Mouse (Mus musculus): ENCODE data around the gene Ereg.

Gene Ereg

GRCm38 (mm10) chr5:91110023-91110670 lies 35.7 kb downstream of the Ereg start:
- DNase-seq (ENCODE audit: low spot score in 2 of 2): peak in 1 of 2 experiments; percentile 33

- DNase-seq (ENCODE audit: low spot score in 2 of 2): no peak
Observed at GRCm38 (mm10) chr5:91111019-91111418, 36.6 kb downstream of the Ereg start.

GRCm38 (mm10) chr5:91113967-91114366 lies 39.5 kb downstream of the Ereg start:
- DNase-seq (ENCODE audit: low spot score in 2 of 2): no peak

- no peak for DNase-seq (ENCODE audit: low spot score in 2 of 2)
Observed at GRCm38 (mm10) chr5:91114574-91114973, 40.2 kb downstream of the Ereg start.

GRCm38 (mm10) chr5:91118618-91119017 lies 44.2 kb downstream of the Ereg start:
- DNase-seq (ENCODE audit: low spot score in 2 of 2): no peak

GRCm38 (mm10) chr5:91123404-91123803 lies 49.0 kb downstream of the Ereg start:
- DNase-seq (ENCODE audit: low spot score in 2 of 2): no peak

GRCm38 (mm10) chr5:91124140-91124539 lies 49.7 kb downstream of the Ereg start:
- no peak for DNase-seq (ENCODE audit: low spot score in 2 of 2)

GRCm38 (mm10) chr5:91126623-91127022 lies 52.2 kb downstream of the Ereg start:
- DNase-seq (ENCODE audit: low spot score in 2 of 2): no peak

GRCm38 (mm10) chr5:91134961-91135360 lies 60.5 kb downstream of the Ereg start:
- DNase-seq (ENCODE audit: low spot score in 2 of 2): no peak

GRCm38 (mm10) chr5:91138970-91139369 lies 64.5 kb downstream of the Ereg start:
- DNase-seq (ENCODE audit: low spot score in 2 of 2): no peak

GRCm38 (mm10) chr5:91139446-91139873 lies 65.0 kb downstream of the Ereg start, which contains the start of gene Areg:
TSS of gene Areg (plus strand) at chr5:91139599.
- DNase-seq (ENCODE audit: low spot score in 2 of 2): peak; percentile 46 to 52

- DNase-seq (ENCODE audit: low spot score in 2 of 2): no peak
Observed at GRCm38 (mm10) chr5:91140896-91141448, 66.5 kb downstream of the Ereg start.
